ENCODE assay signal across 12 mouse cellular contexts in the genomic region with DNA sequence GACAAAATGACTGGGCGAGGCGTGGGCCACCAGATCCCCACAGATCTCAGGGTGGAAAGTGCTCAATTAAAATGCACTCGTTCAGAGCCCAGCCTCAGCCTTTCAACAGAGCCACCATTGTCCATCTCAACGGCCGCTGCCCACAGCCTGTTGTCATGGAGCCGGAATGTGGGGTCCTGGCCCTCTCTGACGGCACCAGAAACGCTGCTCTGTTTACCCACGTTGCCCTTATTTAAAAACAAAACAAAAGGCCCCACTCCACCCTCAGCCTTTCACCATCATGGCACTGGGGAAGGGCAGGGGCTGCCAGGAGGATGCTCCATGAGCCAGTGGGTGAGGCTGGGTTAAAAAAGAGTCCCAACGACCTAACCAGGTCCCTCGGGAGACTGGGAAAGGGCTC. TPM values are rescaled to one million over a fixed set of nuclear protein-coding genes. Genes with fewer than 3 reads are reported as not detected.
DNase-seq lines count a peak whose midpoint lies in the region; ATAC-seq and TF ChIP-seq lines count a peak whose summit lies in the region.
"Had no signal": no experiment of that assay in that cellular context is flagged by ENCODE, and none has a peak within 500 bp of the region (broad histone marks: within the 10 kb centered on the region; RNA-seq: fewer than 3 reads in every experiment).

No protein-coding gene starts in this region.

- H3K4me1 ChIP-seq in embryonic facial prominence, embryonic 14.5 days (ENCODE audit: control insufficient read depth, insufficient read depth, low read length), result 0 out of 2 replicates have a peak, but pooled peaks cover 7% of the 10 kb centered on the region
- no peaks in the 10 kb centered on the region for H3K4me1 ChIP-seq in midbrain, postnatal 0 days (ENCODE audit: insufficient read depth, low read length)

- H3K4me3 ChIP-seq in embryonic facial prominence, embryonic 14.5 days (ENCODE audit: low read depth, low read length), result no peak overlapping the region
- H3K4me3 ChIP-seq in midbrain, postnatal 0 days (ENCODE audit: low read depth, low read length), result no peak overlapping the region

- H3K4me2 ChIP-seq in embryonic facial prominence, embryonic 14.5 days (ENCODE audit: low read depth, low read length), result no peak overlapping the region
- no peak overlapping the region for H3K4me2 ChIP-seq in midbrain, postnatal 0 days (ENCODE audit: low read depth, low read length, poor library complexity, severe bottlenecking)

- peak; percentile 51; the same call in 1 of the 2 replicates for ATAC-seq in embryonic facial prominence, embryonic 14.5 days (ENCODE audit: low read depth)
- peak; percentile 82 for ATAC-seq in midbrain, postnatal 0 days (ENCODE audit: low FRiP score)
- ATAC-seq: liver, postnatal 0 days had no signal

- 31% methylated on average over 11 of the region's 11 CpGs for WGBS in embryonic facial prominence, embryonic 14.5 days
- 19% methylated on average over 11 of the region's 11 CpGs for WGBS in midbrain, postnatal 0 days

- H3K9me3 ChIP-seq in embryonic facial prominence, embryonic 14.5 days (ENCODE audit: control insufficient read depth, low read length), result no peaks in the 10 kb centered on the region
- no peaks in the 10 kb centered on the region for H3K9me3 ChIP-seq in midbrain, postnatal 0 days (ENCODE audit: low read length)

- H3K27me3 ChIP-seq in embryonic facial prominence, embryonic 14.5 days (replicated peaks; ENCODE audit: control insufficient read depth, insufficient read depth, low read length), result no peaks in the 10 kb centered on the region
- no peaks in the 10 kb centered on the region for H3K27me3 ChIP-seq in midbrain, postnatal 0 days (ENCODE audit: insufficient read depth, low read length)

- H3K36me3 ChIP-seq in embryonic facial prominence, embryonic 14.5 days (ENCODE audit: control insufficient read depth, insufficient read depth, low read length), result no peaks in the 10 kb centered on the region
- H3K36me3 ChIP-seq in midbrain, postnatal 0 days (ENCODE audit: insufficient read depth, low read length), result no peaks in the 10 kb centered on the region

- TF ChIP-seq CTCF in midbrain, postnatal 0 days (IDR thresholded peaks at IDR 0.05), result no peak

- peak; percentile 33 for DNase-seq in cerebellum, adult 11-12 months
- DNase-seq in cerebellum, adult 9-10 months, result no peak
- DNase-seq in embryonic facial prominence, embryonic 14.5 days (ENCODE audit: low spot score), result peak; percentile 44
- peak; percentile 42 to 53 for DNase-seq in layer of hippocampus, adult 8-10 months (ENCODE audit: low spot score in 2 of 2)
- DNase-seq in midbrain, postnatal 0 days (ENCODE audit: low spot score), result peak; percentile 77
- no peak for DNase-seq in gastrocnemius, postnatal 10 days
- DNase-seq in heart, postnatal 10 days, result no peak
- DNase-seq in T-cell, adult 2 months (ENCODE audit: low spot score), result no peak
- DNase-seq: heart, postnatal 36 days; kidney, postnatal 36 days; liver, postnatal 0 days; thymus, postnatal 4 days had no signal

- intact Hi-C loops in heart, postnatal 10 days (cut with DNase I), result no loop called here

- no peak overlapping the region for H3K27ac ChIP-seq in embryonic facial prominence, embryonic 14.5 days (replicated peaks; ENCODE audit: low read depth, low read length)
- H3K27ac ChIP-seq in midbrain, postnatal 0 days (ENCODE audit: low read depth, low read length), result peak overlapping the region; percentile 38; the same call in 1 of the 2 replicates

- no peak overlapping the region for H3K9ac ChIP-seq in embryonic facial prominence, embryonic 14.5 days (ENCODE audit: low read depth, low read length)
- H3K9ac ChIP-seq in midbrain, postnatal 0 days (replicated peaks; ENCODE audit: low read length, poor library complexity, severe bottlenecking), result no peak overlapping the region
- H3K9ac ChIP-seq: liver, postnatal 0 days had no signal

RNA-seq across cellular contexts. Expression of a gene that starts 25.4 kb away (rescaled TPM):
- 8.2 and 9.2 TPM in 2 replicates for polyA plus RNA-seq in embryonic facial prominence, embryonic 14.5 days (2014; fragmentation: Nextera tagmentation; extraction: Ambion mirVana)
- 10 to 100 TPM; 25.0 to 31.5 (median 26.4) TPM for total RNA-seq in layer of hippocampus, adult 8-10 months (2022)
- total RNA-seq in midbrain, postnatal 0 days (2014; rRNA removed), result 20.9 and 21.3 TPM in 2 replicates
- 7.8 and 9.0 TPM in 2 replicates for polyA plus RNA-seq in midbrain, postnatal 0 days (2015; fragmentation: Nextera tagmentation; extraction: Ambion mirVana)
- total RNA-seq in gastrocnemius, postnatal 10 days (2021), result 1 to 10 TPM; 2.6 to 3.2 TPM
- 10 to 100 TPM in 1 of 2 experiments, 1 to 10 TPM in 1; 9.5 to 11.9 TPM for total RNA-seq in heart, postnatal 10 days (2021)

RNA-seq across cellular contexts. Expression of a gene that starts 51.2 kb away (rescaled TPM):
- polyA plus RNA-seq in embryonic facial prominence, embryonic 14.5 days (2014; fragmentation: Nextera tagmentation; extraction: Ambion mirVana), result 864 and 873 TPM in 2 replicates
- total RNA-seq in layer of hippocampus, adult 8-10 months (2022), result 100 to 1,000 TPM; 196 to 267 (median 243) TPM
- 171 and 256 TPM in 2 replicates for total RNA-seq in midbrain, postnatal 0 days (2014; rRNA removed)
- polyA plus RNA-seq in midbrain, postnatal 0 days (2015; fragmentation: Nextera tagmentation; extraction: Ambion mirVana), result 474 and 484 TPM in 2 replicates
- total RNA-seq in gastrocnemius, postnatal 10 days (2021), result 100 to 1,000 TPM; 384 to 414 TPM
- total RNA-seq in heart, postnatal 10 days (2021), result 100 to 1,000 TPM; 356 to 364 TPM

Comparison
In these comparisons a context has a peak if more than half of its experiments do, and no peak if none do; other contexts are left out.
1. DNase-seq: peak in cerebellum, adult 11-12 months (single experiment), embryonic facial prominence, embryonic 14.5 days (single experiment), layer of hippocampus, adult 8-10 months (2 of 2) and midbrain, postnatal 0 days (single experiment); none in cerebellum, adult 9-10 months (single experiment), gastrocnemius, postnatal 10 days (single experiment), heart, postnatal 10 days (0 of 2) and T-cell, adult 2 months (single experiment).